Mouse (Mus musculus) spleen, adult 2 months (tissue): Measurements from ENCODE around the gene Sgca.

Source experiments
- CTCF ChIP-seq: fragments of 200-500 bp; IDR thresholded peaks from 2 replicates; pipeline ENCODE4 v1.5.1; 2011; ENCODE audit warnings: mild to moderate bottlenecking, inconsistent platforms; ENCODE audit not compliant: insufficient read depth, insufficient read length, insufficient replicate concordance; ENCODE audit errors: extremely low read depth
- POLR2A ChIP-seq: fragments of 200-500 bp; IDR thresholded peaks from 2 replicates; pipeline ENCODE4 v1.6.1; 2011; ENCODE audit warnings: low read depth, low read length, inconsistent platforms

- TF ChIP-seq CTCF (no peak), POLR2A (no peak)
Measured at GRCm38 (mm10) chr11:94968187-94968586, 7.9 kb downstream of the Sgca start.
